Mouse (Mus musculus): Measurements from ENCODE around the gene Tmem198b.

DNA sequence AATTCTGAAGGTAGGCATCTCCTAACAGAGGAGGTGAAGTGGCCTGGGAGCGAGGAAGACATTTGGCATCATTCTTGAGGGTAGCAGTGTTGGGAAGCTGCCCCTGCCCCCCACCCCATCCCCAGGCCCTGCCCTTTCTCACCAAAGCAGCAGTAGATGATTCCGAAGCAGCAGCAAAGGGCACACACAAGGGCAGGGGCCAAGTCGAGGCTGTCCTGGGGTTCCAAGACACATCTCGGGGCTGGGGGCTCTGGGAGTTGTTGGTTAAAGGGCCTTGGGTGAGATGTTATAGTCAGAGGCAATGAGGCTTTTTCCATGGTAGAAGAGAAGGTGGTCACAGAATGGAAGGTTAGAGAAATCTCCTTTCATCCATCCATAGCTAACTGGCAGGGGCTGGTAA is 1.2 kb downstream of the Tmem198b start:
- TF ChIP-seq POLR2A (IDR thresholded peaks at IDR 0.05; ENCODE audit: borderline replicate concordance, control insufficient read depth, low read depth, low read length), result no peak
- TF ChIP-seq CTCF (IDR thresholded peaks at IDR 0.05; ENCODE audit: control insufficient read depth, insufficient read depth, low read length), result no peak

Data from bone marrow, adult 2 months (tissue).